Mouse (Mus musculus): ENCODE measurements around the gene Wwc1. TPM values are rescaled to one million over a fixed set of nuclear protein-coding genes. Genes with fewer than 3 reads are reported as not detected.
A peak's percentile ranks its signal among the peaks of the same experiment; 100 is the strongest.

The Wwc1 gene
- polyA plus RNA-seq, 1 experiment from 2014 or later: 7.8 TPM

GRCm38 (mm10) chr11:35963554-35963953 is 16.8 kb downstream of the Wwc1 start:
- peak overlapping the region; percentile 64 for H3K27ac ChIP-seq (ENCODE audit: low read length)
- H3K4me3 ChIP-seq (ENCODE audit: low read length): no peak overlapping the region
- peak; percentile 84 for ATAC-seq (ENCODE audit: low read depth)
- no peak overlapping the region for H3K4me2 ChIP-seq (ENCODE audit: low read depth, low read length)
- WGBS: 49% methylated on average over 2 of the region's 2 CpGs
- no peak overlapping the region for H3K9ac ChIP-seq (ENCODE audit: low read length)
- no peaks in the 10 kb centered on the region for H3K27me3 ChIP-seq (ENCODE audit: control insufficient read depth, insufficient read depth, low read depth, low read length)
- no peaks in the 10 kb centered on the region for H3K9me3 ChIP-seq (ENCODE audit: control insufficient read depth, low read length)
- no peaks in the 10 kb centered on the region for H3K36me3 ChIP-seq (ENCODE audit: control insufficient read depth, insufficient read depth, low read length)
- H3K4me1 ChIP-seq (replicated peaks; ENCODE audit: control insufficient read depth, insufficient read depth, low read length): no peaks in the 10 kb centered on the region

- 92% methylated on average over 2 of the region's 2 CpGs for WGBS
- Histone ChIP-seq H3K4me1 (replicated peaks; ENCODE audit: control insufficient read depth, insufficient read depth, low read length) (no peaks in the 10 kb centered on the region), H3K9ac (ENCODE audit: low read length) (no peak overlapping the region), H3K27ac (ENCODE audit: low read length) (no peak overlapping the region), H3K9me3 (ENCODE audit: control insufficient read depth, low read length) (no peaks in the 10 kb centered on the region), H3K27me3 (ENCODE audit: control insufficient read depth, insufficient read depth, low read depth, low read length) (no peaks in the 10 kb centered on the region), H3K36me3 (ENCODE audit: control insufficient read depth, insufficient read depth, low read length) (no peaks in the 10 kb centered on the region), H3K4me2 (ENCODE audit: low read depth, low read length) (no peak overlapping the region), H3K4me3 (ENCODE audit: low read length) (no peak overlapping the region)
- ATAC-seq (ENCODE audit: low read depth): no peak
These were observed 17.9 kb downstream of the Wwc1 start for GRCm38 (mm10) chr11:35962431-35962830.

GRCm38 (mm10) chr11:35959270-35959669 is 21.1 kb downstream of the Wwc1 start:
- H3K36me3 ChIP-seq (ENCODE audit: control insufficient read depth, insufficient read depth, low read length): no peaks in the 10 kb centered on the region
- no peak overlapping the region for H3K9ac ChIP-seq (ENCODE audit: low read length)
- no peak overlapping the region for H3K27ac ChIP-seq (ENCODE audit: low read length)
- H3K4me3 ChIP-seq (ENCODE audit: low read length): no peak overlapping the region
- 69% methylated on average over 3 of the region's 3 CpGs for WGBS
- H3K9me3 ChIP-seq (ENCODE audit: control insufficient read depth, low read length): no peaks in the 10 kb centered on the region
- H3K27me3 ChIP-seq (ENCODE audit: control insufficient read depth, insufficient read depth, low read depth, low read length): no peaks in the 10 kb centered on the region
- no peak for ATAC-seq (ENCODE audit: low read depth)
- H3K4me1 ChIP-seq (replicated peaks; ENCODE audit: control insufficient read depth, insufficient read depth, low read length): peaks cover 3% of the 10 kb centered on the region; the same call in 1 of the 2 replicates
- no peak overlapping the region for H3K4me2 ChIP-seq (ENCODE audit: low read depth, low read length)

- no peak for ATAC-seq (ENCODE audit: low read depth)
- Histone ChIP-seq H3K4me2 (ENCODE audit: low read depth, low read length) (no peak overlapping the region), H3K4me1 (replicated peaks; ENCODE audit: control insufficient read depth, insufficient read depth, low read length) (peaks cover 13% of the 10 kb centered on the region), H3K9ac (ENCODE audit: low read length) (no peak overlapping the region), H3K36me3 (ENCODE audit: control insufficient read depth, insufficient read depth, low read length) (no peaks in the 10 kb centered on the region), H3K4me3 (ENCODE audit: low read length) (no peak overlapping the region), H3K27ac (ENCODE audit: low read length) (no peak overlapping the region), H3K27me3 (ENCODE audit: control insufficient read depth, insufficient read depth, low read depth, low read length) (no peaks in the 10 kb centered on the region), H3K9me3 (ENCODE audit: control insufficient read depth, low read length) (no peaks in the 10 kb centered on the region)
- 13% methylated on average over 3 of the region's 3 CpGs for WGBS
These were observed 24.8 kb downstream of the Wwc1 start for GRCm38 (mm10) chr11:35955572-35955971.

GRCm38 (mm10) chr11:35953179-35953578 is 27.1 kb downstream of the Wwc1 start:
- no peaks in the 10 kb centered on the region for H3K27me3 ChIP-seq (ENCODE audit: control insufficient read depth, insufficient read depth, low read depth, low read length)
- H3K4me1 ChIP-seq (replicated peaks; ENCODE audit: control insufficient read depth, insufficient read depth, low read length): peaks cover 30% of the 10 kb centered on the region
- H3K9me3 ChIP-seq (ENCODE audit: control insufficient read depth, low read length): no peaks in the 10 kb centered on the region
- no peak overlapping the region for H3K27ac ChIP-seq (ENCODE audit: low read length)
- no peak for ATAC-seq (ENCODE audit: low read depth)
- H3K36me3 ChIP-seq (ENCODE audit: control insufficient read depth, insufficient read depth, low read length): no peaks in the 10 kb centered on the region
- no peak overlapping the region for H3K4me2 ChIP-seq (ENCODE audit: low read depth, low read length)
- no peak overlapping the region for H3K9ac ChIP-seq (ENCODE audit: low read length)
- H3K4me3 ChIP-seq (ENCODE audit: low read length): no peak overlapping the region
- WGBS: 88% methylated on average over 4 of the region's 4 CpGs

GRCm38 (mm10) chr11:35951727-35952065 is 28.6 kb downstream of the Wwc1 start:
- Histone ChIP-seq H3K36me3 (ENCODE audit: control insufficient read depth, insufficient read depth, low read length) (no peaks in the 10 kb centered on the region), H3K4me1 (replicated peaks; ENCODE audit: control insufficient read depth, insufficient read depth, low read length) (peaks cover 36% of the 10 kb centered on the region), H3K4me3 (ENCODE audit: low read length) (no peak overlapping the region), H3K27me3 (ENCODE audit: control insufficient read depth, insufficient read depth, low read depth, low read length) (no peaks in the 10 kb centered on the region), H3K9ac (ENCODE audit: low read length) (peak overlapping the region; percentile 31; the same call in 1 of the 2 replicates), H3K4me2 (ENCODE audit: low read depth, low read length) (no peak overlapping the region), H3K9me3 (ENCODE audit: control insufficient read depth, low read length) (no peaks in the 10 kb centered on the region), H3K27ac (ENCODE audit: low read length) (peak overlapping the region; percentile 82)
- whole genome bisulfite sequencing: 47% methylated on average over 4 of the region's 4 CpGs
- no peak for ATAC-seq (ENCODE audit: low read depth)

GRCm38 (mm10) chr11:35951058-35951726 is 29.1 kb downstream of the Wwc1 start:
- 57% methylated on average over 15 of the region's 15 CpGs for WGBS
- H3K27me3 ChIP-seq (ENCODE audit: control insufficient read depth, insufficient read depth, low read depth, low read length): no peaks in the 10 kb centered on the region
- ATAC-seq (ENCODE audit: low read depth): no peak
- peaks cover 36% of the 10 kb centered on the region for H3K4me1 ChIP-seq (replicated peaks; ENCODE audit: control insufficient read depth, insufficient read depth, low read length)
- peak overlapping the region; percentile 82 for H3K27ac ChIP-seq (ENCODE audit: low read length)
- H3K4me3 ChIP-seq (ENCODE audit: low read length): no peak overlapping the region
- H3K4me2 ChIP-seq (ENCODE audit: low read depth, low read length): no peak overlapping the region
- H3K9ac ChIP-seq (ENCODE audit: low read length): peak overlapping the region; percentile 31; the same call in 1 of the 2 replicates
- H3K9me3 ChIP-seq (ENCODE audit: control insufficient read depth, low read length): no peaks in the 10 kb centered on the region
- no peaks in the 10 kb centered on the region for H3K36me3 ChIP-seq (ENCODE audit: control insufficient read depth, insufficient read depth, low read length)

GRCm38 (mm10) chr11:35950466-35950865 is 29.9 kb downstream of the Wwc1 start:
- peak overlapping the region; percentile 82 for H3K27ac ChIP-seq (ENCODE audit: low read length)
- H3K4me2 ChIP-seq (ENCODE audit: low read depth, low read length): no peak overlapping the region
- H3K4me3 ChIP-seq (ENCODE audit: low read length): no peak overlapping the region
- H3K27me3 ChIP-seq (ENCODE audit: control insufficient read depth, insufficient read depth, low read depth, low read length): no peaks in the 10 kb centered on the region
- peak; percentile 50 for ATAC-seq (ENCODE audit: low read depth)
- 56% methylated on average over 7 of the region's 7 CpGs for WGBS
- H3K9me3 ChIP-seq (ENCODE audit: control insufficient read depth, low read length): no peaks in the 10 kb centered on the region
- H3K36me3 ChIP-seq (ENCODE audit: control insufficient read depth, insufficient read depth, low read length): no peaks in the 10 kb centered on the region
- no peak overlapping the region for H3K9ac ChIP-seq (ENCODE audit: low read length)
- H3K4me1 ChIP-seq (replicated peaks; ENCODE audit: control insufficient read depth, insufficient read depth, low read length): peaks cover 33% of the 10 kb centered on the region

GRCm38 (mm10) chr11:35950011-35950410 is 30.3 kb downstream of the Wwc1 start:
- Histone ChIP-seq H3K9me3 (ENCODE audit: control insufficient read depth, low read length) (no peaks in the 10 kb centered on the region), H3K36me3 (ENCODE audit: control insufficient read depth, insufficient read depth, low read length) (no peaks in the 10 kb centered on the region), H3K9ac (ENCODE audit: low read length) (no peak overlapping the region), H3K4me3 (ENCODE audit: low read length) (no peak overlapping the region), H3K4me2 (ENCODE audit: low read depth, low read length) (no peak overlapping the region), H3K27ac (ENCODE audit: low read length) (peak overlapping the region; percentile 82), H3K27me3 (ENCODE audit: control insufficient read depth, insufficient read depth, low read depth, low read length) (no peaks in the 10 kb centered on the region), H3K4me1 (replicated peaks; ENCODE audit: control insufficient read depth, insufficient read depth, low read length) (peaks cover 36% of the 10 kb centered on the region)
- WGBS: 56% methylated on average over 3 of the region's 3 CpGs
- no peak for ATAC-seq (ENCODE audit: low read depth)

Measured in lung, embryonic 16.5 days (tissue).